Mouse (Mus musculus): Measurements from ENCODE around the gene Socs7. TPM values are rescaled to one million over a fixed set of nuclear protein-coding genes. Genes with fewer than 3 reads are reported as not detected.

Socs7 gene
- polyA plus RNA-seq, 1 experiment: 6.0 TPM

DNA sequence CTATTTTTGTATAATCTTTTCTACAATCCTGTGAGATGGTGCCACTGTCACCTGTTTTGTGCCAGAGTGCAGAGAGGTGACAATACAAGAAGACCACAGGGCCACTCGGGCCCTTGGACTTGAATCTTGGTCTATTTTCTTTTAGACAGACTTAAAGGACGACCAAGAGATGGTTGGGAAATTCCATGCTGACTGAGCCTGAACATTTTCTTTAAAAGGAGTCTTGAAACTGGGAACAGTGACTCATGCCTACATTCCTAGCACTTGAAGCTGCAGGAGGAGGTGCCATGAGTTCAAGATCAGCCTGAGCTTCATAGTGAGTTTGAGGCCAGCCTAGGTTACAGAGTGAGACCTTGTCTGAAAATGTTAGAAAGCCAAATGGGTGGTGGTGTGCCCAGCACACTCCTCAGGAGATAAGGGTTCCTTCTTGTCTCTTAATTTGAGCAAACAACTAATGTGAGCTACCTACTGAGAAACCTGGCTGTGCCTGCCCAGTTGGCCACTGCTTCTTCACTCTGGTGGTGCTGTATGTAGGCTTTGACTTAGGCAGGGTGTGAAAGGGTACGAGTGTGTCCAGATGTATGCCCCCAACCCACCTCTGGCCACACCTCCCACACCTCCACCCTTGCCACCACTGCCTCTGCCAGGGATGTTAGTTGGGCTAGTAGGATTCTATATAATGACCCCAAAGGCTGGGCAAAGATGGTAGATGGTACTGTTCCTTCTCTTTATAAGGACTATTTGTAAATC is 39.5 kb downstream of the Socs7 start:
- peaks cover 16% of the 10 kb centered on the region; the same call in 1 of the 2 replicates for H3K4me1 ChIP-seq (ENCODE audit: control insufficient read depth, insufficient read depth, insufficient read length)
- no peak overlapping the region for H3K4me3 ChIP-seq (ENCODE audit: extremely low read depth, insufficient read depth, insufficient read length)
- DNase-seq (ENCODE audit: low read depth in 1 of 2, low spot score in 2 of 2): no peak
- H3K27me3 ChIP-seq (ENCODE audit: control insufficient read depth, insufficient read depth, low read length): peaks cover 9% of the 10 kb centered on the region
- TF ChIP-seq CTCF (IDR thresholded peaks at IDR 0.05; ENCODE audit: extremely low read depth, insufficient read depth, insufficient read length, insufficient replicate concordance) (no peak), POLR2A (IDR thresholded peaks at IDR 0.05; ENCODE audit: low read depth, low read length) (no peak)
- H3K36me3 ChIP-seq (ENCODE audit: control insufficient read depth, insufficient read depth, low read length): no peaks in the 10 kb centered on the region
- 64% methylated on average over 3 of the region's 3 CpGs for WGBS
- no peak overlapping the region for H3K27ac ChIP-seq (ENCODE audit: insufficient read depth, low read length)

GRCm38 (mm10) chr11:97402746-97403145 is 40.4 kb downstream of the Socs7 start:
- Histone ChIP-seq H3K4me3 (ENCODE audit: extremely low read depth, insufficient read depth, insufficient read length) (no peak overlapping the region), H3K27me3 (ENCODE audit: control insufficient read depth, insufficient read depth, low read length) (peaks cover 9% of the 10 kb centered on the region), H3K36me3 (ENCODE audit: control insufficient read depth, insufficient read depth, low read length) (no peaks in the 10 kb centered on the region), H3K4me1 (ENCODE audit: control insufficient read depth, insufficient read depth, insufficient read length) (peaks cover 16% of the 10 kb centered on the region; the same call in 1 of the 2 replicates), H3K27ac (ENCODE audit: insufficient read depth, low read length) (no peak overlapping the region)
- TF ChIP-seq POLR2A (IDR thresholded peaks at IDR 0.05; ENCODE audit: low read depth, low read length): no peak
- no peak for TF ChIP-seq CTCF (IDR thresholded peaks at IDR 0.05; ENCODE audit: extremely low read depth, insufficient read depth, insufficient read length, insufficient replicate concordance)
- DNase-seq (ENCODE audit: low read depth in 1 of 2, low spot score in 2 of 2): no peak
- WGBS: 69% methylated on average over 2 of the region's 2 CpGs

DNA sequence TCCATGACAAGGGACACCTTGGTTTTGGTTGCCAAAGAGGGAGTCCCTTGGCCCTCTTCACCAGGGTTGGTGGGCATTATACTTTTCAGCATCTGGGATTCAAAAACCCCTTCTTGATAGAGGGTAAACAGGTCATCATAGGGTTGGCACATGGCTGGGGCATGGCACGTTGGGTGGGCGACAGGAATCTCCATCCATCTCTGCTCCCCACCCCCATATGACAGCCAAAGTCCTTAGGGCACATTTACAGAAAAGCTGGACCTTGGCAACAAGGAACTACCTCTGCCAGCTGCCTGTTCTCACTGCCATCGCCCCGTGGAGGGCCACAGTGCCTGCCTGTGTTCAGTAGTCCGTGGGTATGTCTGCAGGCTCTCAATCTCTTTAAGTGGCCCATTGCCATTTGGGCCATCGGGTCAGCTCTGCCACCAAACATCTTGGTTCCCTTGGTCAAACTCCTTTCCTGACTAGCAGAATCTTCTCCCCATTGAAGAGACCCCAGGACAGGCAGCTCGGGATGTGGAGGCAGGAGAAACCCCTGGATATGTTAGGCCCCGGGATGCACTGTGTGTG is 41.3 kb downstream of the Socs7 start:
- DNase-seq (ENCODE audit: low read depth in 1 of 2, low spot score in 2 of 2): no peak
- no peak overlapping the region for H3K4me3 ChIP-seq (ENCODE audit: extremely low read depth, insufficient read depth, insufficient read length)

GRCm38 (mm10) chr11:97404184-97404760 is 41.9 kb downstream of the Socs7 start:
- WGBS: under 1% methylated on average over 60 of the region's 61 CpGs
- DNase-seq (ENCODE audit: low read depth in 1 of 2, low spot score in 2 of 2): peak in 1 of 2 experiments; percentile 21
- H3K4me1 ChIP-seq (ENCODE audit: control insufficient read depth, insufficient read depth, insufficient read length): peaks cover 16% of the 10 kb centered on the region; the same call in 1 of the 2 replicates

More for the DNA sequence above, 41.3 kb downstream of the Socs7 start:
- Histone ChIP-seq H3K27ac (ENCODE audit: insufficient read depth, low read length) (no peak overlapping the region), H3K4me1 (ENCODE audit: control insufficient read depth, insufficient read depth, insufficient read length) (peaks cover 16% of the 10 kb centered on the region; the same call in 1 of the 2 replicates), H3K27me3 (ENCODE audit: control insufficient read depth, insufficient read depth, low read length) (peaks cover 9% of the 10 kb centered on the region), H3K36me3 (ENCODE audit: control insufficient read depth, insufficient read depth, low read length) (no peaks in the 10 kb centered on the region)
- TF ChIP-seq POLR2A (IDR thresholded peaks at IDR 0.05; ENCODE audit: low read depth, low read length) (no peak), CTCF (IDR thresholded peaks at IDR 0.05; ENCODE audit: extremely low read depth, insufficient read depth, insufficient read length, insufficient replicate concordance) (no peak)
- 45% methylated on average over 8 of the region's 8 CpGs for WGBS

GRCm38 (mm10) chr11:97404761-97405190 is 42.4 kb downstream of the Socs7 start:
- no peak for DNase-seq (ENCODE audit: low read depth in 1 of 2, low spot score in 2 of 2)
- 3% methylated on average over 11 of the region's 11 CpGs for WGBS
- peak overlapping the region; percentile 53; the same call in 1 of the 2 replicates for H3K4me3 ChIP-seq (ENCODE audit: extremely low read depth, insufficient read depth, insufficient read length)
- TF ChIP-seq POLR2A (IDR thresholded peaks at IDR 0.05; ENCODE audit: low read depth, low read length) (no peak), CTCF (IDR thresholded peaks at IDR 0.05; ENCODE audit: extremely low read depth, insufficient read depth, insufficient read length, insufficient replicate concordance) (no peak)
- no peak overlapping the region for H3K27ac ChIP-seq (ENCODE audit: insufficient read depth, low read length)
- H3K36me3 ChIP-seq (ENCODE audit: control insufficient read depth, insufficient read depth, low read length): no peaks in the 10 kb centered on the region
- H3K4me1 ChIP-seq (ENCODE audit: control insufficient read depth, insufficient read depth, insufficient read length): peaks cover 16% of the 10 kb centered on the region; the same call in 1 of the 2 replicates
- H3K27me3 ChIP-seq (ENCODE audit: control insufficient read depth, insufficient read depth, low read length): peaks cover 9% of the 10 kb centered on the region

More at GRCm38 (mm10) chr11:97404184-97404760, 41.9 kb downstream of the Socs7 start:
- H3K27ac ChIP-seq (ENCODE audit: insufficient read depth, low read length): no peak overlapping the region
- H3K36me3 ChIP-seq (ENCODE audit: control insufficient read depth, insufficient read depth, low read length): no peaks in the 10 kb centered on the region
- TF ChIP-seq POLR2A (IDR thresholded peaks at IDR 0.05; ENCODE audit: low read depth, low read length): no peak
- TF ChIP-seq CTCF (IDR thresholded peaks at IDR 0.05; ENCODE audit: extremely low read depth, insufficient read depth, insufficient read length, insufficient replicate concordance): no peak
- H3K27me3 ChIP-seq (ENCODE audit: control insufficient read depth, insufficient read depth, low read length): peaks cover 9% of the 10 kb centered on the region
- H3K4me3 ChIP-seq (ENCODE audit: extremely low read depth, insufficient read depth, insufficient read length): peak overlapping the region; percentile 53; the same call in 1 of the 2 replicates

DNA sequence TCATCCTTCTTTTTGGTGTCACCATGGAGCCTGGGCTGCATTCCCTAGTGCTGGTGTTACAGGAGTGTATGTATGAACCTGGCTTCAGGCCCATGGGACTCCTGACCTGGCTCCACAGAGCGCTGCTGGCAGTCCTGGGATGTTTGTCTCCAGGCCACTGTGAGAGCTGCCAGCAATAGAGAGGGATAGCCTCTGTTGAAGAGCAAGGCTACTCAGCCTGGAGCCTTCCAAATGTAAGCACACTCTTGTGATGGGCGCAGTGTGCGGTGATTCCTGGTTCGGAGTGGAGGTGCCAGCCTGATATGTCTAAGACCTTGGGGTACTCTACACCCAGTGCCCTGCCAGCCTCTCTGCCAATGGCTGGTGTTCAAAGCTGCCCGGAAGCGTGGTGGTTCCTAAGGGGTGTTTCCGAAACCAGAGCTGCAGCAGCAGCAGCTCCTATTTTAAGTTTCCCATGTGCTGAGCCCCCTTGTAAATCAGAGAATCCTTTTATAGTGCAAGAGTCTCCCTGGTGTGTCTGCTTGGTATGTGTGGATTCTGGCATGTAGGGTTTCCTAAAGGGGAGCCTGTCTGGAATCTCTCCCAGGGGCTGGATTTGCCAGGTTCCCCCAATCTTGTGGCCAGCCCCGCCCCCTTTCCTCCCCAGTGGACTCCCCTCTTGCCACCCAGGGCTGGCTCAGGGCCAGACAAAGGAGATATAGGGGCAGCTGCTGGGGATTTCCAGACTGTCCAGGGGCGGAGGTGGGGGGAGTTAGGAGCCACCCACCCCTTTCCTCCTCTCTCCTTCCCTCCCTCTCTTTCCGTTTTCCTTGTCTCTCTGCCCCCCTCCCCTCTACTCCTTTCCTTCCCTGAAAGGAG is 44.0 kb downstream of the Socs7 start:
- no peak for TF ChIP-seq CTCF (IDR thresholded peaks at IDR 0.05; ENCODE audit: extremely low read depth, insufficient read depth, insufficient read length, insufficient replicate concordance)
- no peak for TF ChIP-seq POLR2A (IDR thresholded peaks at IDR 0.05; ENCODE audit: low read depth, low read length)
- Histone ChIP-seq H3K4me3 (ENCODE audit: extremely low read depth, insufficient read depth, insufficient read length) (no peak overlapping the region), H3K27ac (ENCODE audit: insufficient read depth, low read length) (no peak overlapping the region), H3K27me3 (ENCODE audit: control insufficient read depth, insufficient read depth, low read length) (peaks cover 9% of the 10 kb centered on the region), H3K4me1 (ENCODE audit: control insufficient read depth, insufficient read depth, insufficient read length) (peaks cover 14% of the 10 kb centered on the region; the same call in 1 of the 2 replicates), H3K36me3 (ENCODE audit: control insufficient read depth, insufficient read depth, low read length) (no peaks in the 10 kb centered on the region)
- DNase-seq (ENCODE audit: low read depth in 1 of 2, low spot score in 2 of 2): no peak
- 71% methylated on average over 10 of the region's 10 CpGs for WGBS

All from spleen, adult 2 months (tissue).